Mouse (Mus musculus) inflammation-experienced regulatory T-cells (primary cell): ENCODE data around the gene Lgr4. TPM values are rescaled to one million over a fixed set of nuclear protein-coding genes. Genes with fewer than 3 reads are reported as not detected.

Experiments used
- polyA plus RNA-seq, 2 experiments: library from polyadenylated mRNA; unstranded; fragments of 100-300 nt; shearing (Covaris generic); gene quantifications; one replicate each; pipeline ENCODE4 v1.2.1; 2017

Lgr4 gene
- polyA plus RNA-seq: 1 to 10 TPM in 1 of 2 experiments, under 1 TPM in 1; 0.59 to 2.1 TPM

DNA sequence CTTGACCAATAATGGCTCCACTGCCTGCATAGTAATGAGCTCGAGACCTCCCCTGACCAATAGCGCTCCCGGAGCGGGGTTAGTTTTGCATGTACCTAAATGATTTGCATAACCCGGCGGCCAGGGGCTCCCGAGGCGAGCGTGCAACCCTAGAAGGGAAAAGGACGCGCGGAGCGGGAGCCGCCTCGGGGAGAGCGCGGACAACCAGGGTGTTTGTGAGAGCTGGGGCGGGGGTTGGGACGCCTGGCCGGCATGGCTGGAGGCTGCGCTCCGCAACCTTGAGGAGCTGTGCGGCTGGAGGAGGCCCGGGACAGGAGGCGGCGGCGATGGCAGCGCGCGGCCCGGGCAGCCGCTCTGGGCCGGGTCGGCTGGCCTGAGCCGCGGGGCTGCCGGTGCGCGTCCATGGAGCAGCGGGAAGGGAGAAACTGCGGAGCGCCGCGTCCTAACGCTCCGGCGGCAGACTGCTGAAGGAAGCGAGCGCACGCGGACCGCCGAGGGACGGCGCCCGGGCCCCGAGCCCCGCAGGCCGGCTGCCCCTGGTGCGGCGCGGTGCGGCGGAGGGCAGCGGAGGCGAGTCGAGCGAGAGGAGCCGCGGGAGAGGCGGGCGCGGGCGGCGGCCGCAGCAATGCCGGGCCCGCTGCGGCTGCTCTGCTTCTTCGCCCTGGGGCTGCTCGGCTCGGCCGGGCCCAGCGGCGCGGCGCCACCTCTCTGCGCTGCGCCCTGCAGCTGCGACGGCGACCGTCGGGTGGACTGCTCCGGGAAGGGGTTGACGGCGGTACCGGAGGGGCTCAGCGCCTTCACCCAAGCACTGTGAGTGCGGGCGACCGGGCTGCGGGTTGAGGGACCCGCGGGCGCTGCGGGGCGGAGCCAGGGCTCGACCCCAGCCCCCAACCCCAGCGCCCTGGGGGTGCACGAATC, at the start of gene Lgr4:
Gene Lgr4 (plus strand): TSS at position 152 of the 918 bp plus-strand sequence.

DNA sequence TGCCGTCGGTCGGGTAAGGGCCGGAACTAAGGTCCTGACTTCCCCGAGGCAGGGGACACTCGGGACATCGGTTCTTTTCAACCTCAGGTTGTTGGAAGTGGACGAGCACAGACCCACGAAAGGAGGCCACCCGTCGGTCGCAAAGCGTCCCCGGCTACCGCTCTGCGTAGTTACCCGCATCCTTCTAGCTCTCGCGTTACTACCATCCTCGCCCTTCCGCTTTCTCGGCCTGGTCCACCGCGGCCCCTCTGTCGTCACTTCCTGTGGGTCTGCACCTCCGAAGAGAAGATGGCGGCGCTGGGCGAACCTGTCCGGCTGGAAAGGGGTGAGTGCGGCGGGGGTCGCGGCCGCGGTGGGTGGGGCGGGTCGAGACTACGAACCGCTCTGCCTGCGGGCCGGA, 26.9 kb upstream of the Lgr4 start, which contains the start of gene Lin7c:
Gene Lin7c (plus strand): TSS at position 257 of the 400 bp plus-strand sequence.

GRCm38 (mm10) chr2:110017616-110018505, 100.4 kb downstream of the Lgr4 start, which contains the start of gene Ccdc34:
Gene Ccdc34, plus strand, starts transcription at chr2:110017817.

Other genes with a start within 250 kb of the Lgr4 start
- 1 to 10 TPM in 1 of 2 experiments, under 1 TPM in 1; 0.10 to 1.1 TPM for gene Bdnf, start 242.9 kb upstream of the Lgr4 start, polyA plus RNA-seq
- gene Lin7c, start 26.8 kb upstream of the Lgr4 start, polyA plus RNA-seq: 10 to 100 TPM; 42.9 to 49.3 TPM
- gene Ccdc34, start 100.2 kb downstream of the Lgr4 start, polyA plus RNA-seq: 1 to 10 TPM; 5.4 to 7.0 TPM